Mouse (Mus musculus) layer of hippocampus, postnatal 14 days (tissue): ENCODE results near the gene Smpdl3b. TPM values are rescaled to one million over a fixed set of nuclear protein-coding genes. Genes with fewer than 3 reads are reported as not detected.

Experiments
- DNase-seq, 2 experiments: peaks; one replicate each; pipeline ENCODE4 v3.0.0; 2021 to 2022; ENCODE audit warnings: low spot score in 2 of 2, mixed read lengths in 1 of 2
- total RNA-seq, 2 experiments: library from RNA; stranded (reverse); gene quantifications; 2 replicates each; pipeline ENCODE4 v1.2.3; 2021

Gene Smpdl3b
- total RNA-seq, 2 experiments from 2014 or later = 1.0 to 1.2 TPM

DNA sequence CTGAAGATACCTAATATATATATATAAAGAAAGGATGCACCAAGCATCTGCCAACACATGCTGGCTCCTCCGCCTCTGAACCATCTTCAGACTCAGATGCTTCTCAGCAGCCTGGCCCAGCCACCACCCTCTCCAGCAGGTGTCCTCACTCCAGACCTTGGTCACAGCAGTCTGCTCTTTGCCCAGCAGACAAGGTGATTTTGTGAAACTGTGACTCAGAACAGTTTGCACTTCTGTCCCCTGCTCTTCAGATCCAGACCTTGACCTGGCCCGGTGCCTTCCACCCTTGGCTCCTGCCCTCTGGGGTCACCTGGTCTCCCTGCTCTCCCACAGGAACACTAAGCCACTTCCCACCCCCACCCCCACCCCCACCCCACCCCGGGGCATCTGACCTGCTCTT lies 21.2 kb downstream of the Smpdl3b start:
- no peak for DNase-seq

DNA sequence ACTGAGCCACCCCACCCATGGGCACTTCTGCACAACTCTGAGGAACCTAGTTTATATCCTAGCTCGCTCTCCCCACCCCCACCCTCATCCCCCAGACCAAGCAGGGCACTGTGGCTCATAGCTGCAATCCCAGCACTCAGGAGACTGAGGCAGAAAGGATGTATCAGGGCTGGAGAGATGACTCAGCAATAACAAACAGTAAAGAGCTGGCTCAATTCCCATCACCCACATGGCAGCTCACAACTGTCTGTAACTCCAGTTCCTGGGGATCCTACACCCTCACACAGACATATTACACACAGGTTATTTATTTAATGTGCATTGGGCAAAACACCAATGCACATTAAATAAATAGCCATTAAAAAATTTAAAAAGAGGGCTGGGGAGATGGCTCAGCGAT lies 21.7 kb downstream of the Smpdl3b start:
- DNase-seq = no peak

GRCm38 (mm10) chr4:132734766-132735165 lies 22.3 kb downstream of the Smpdl3b start:
- no peak for DNase-seq

GRCm38 (mm10) chr4:132733071-132733770 lies 23.8 kb downstream of the Smpdl3b start:
- no peak for DNase-seq

GRCm38 (mm10) chr4:132732148-132732684 lies 24.8 kb downstream of the Smpdl3b start, which contains the start of gene Xkr8:
Xkr8 (minus strand) TSS chr4:132732546.
- DNase-seq = peak; percentile 63 to 69

GRCm38 (mm10) chr4:132731616-132732015 lies 25.4 kb downstream of the Smpdl3b start:
- DNase-seq = no peak

DNA sequence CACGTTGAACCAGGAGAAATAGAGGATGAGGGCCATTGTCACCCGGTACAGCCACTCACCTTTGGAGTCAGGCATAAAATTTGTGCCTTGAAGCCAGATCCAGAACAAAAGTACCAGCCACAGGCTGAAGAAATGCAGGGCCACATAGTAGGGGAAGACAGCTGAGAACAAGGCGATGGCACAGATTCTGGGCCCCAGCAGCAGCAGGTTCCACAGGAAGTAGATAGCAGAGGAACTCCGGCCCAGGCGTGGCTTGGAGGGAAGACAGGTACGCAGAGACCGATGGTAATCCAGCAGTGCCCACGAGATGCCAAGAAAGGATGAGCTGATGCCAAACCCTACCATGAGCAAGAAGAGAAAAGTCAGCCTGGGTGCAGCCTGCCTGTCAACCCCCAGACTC lies 28.8 kb downstream of the Smpdl3b start:
- no peak for DNase-seq

- DNase-seq = no peak
Measured at GRCm38 (mm10) chr4:132718251-132718650, 38.8 kb downstream of the Smpdl3b start.

DNA sequence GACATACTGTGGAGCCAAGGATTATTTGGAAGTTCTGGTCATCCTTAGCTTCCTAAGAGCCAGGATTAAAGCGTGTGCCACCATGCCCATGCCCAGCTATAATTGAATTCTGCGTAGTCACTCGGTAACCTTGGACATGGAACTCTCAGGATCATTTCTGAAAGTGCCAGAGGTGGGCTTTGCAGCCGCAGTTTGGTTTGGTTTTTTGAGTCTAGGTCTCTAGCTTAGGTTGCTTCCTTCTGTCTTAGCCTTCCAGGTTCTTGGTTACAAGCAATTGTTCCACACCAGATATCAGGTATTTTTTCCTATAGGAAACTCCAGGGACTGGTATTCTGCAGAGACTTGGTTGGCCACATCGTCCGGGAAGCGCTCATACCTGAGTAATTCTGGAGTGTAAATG lies 43.9 kb downstream of the Smpdl3b start:
- no peak for DNase-seq

DNA sequence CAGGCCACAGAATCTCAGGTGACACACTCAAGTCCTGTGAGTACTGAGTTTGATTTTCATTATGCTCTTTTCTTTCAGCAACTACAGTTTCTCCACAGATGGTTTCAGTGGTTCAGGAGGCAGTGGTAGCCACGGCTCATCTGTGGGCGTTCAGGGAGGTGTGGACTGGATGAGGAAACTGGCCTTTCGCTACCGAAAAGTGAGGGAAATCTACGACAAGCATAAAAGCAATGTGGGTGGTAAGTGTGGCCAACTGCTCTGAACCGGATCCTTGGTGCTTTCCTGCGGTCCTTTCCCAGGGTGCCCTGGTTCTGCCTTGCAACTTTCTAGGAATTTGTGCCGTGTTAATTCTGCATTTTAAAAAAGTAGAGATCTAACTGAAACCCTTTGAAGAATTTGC lies 50.2 kb downstream of the Smpdl3b start:
- no peak for DNase-seq

GRCm38 (mm10) chr4:132702076-132702475 lies 55.0 kb downstream of the Smpdl3b start:
- no peak for DNase-seq

GRCm38 (mm10) chr4:132693366-132693765 lies 63.7 kb downstream of the Smpdl3b start:
- no peak for DNase-seq

- DNase-seq = no peak
Measured at GRCm38 (mm10) chr4:132689634-132690033, 67.4 kb downstream of the Smpdl3b start.

Other genes starting within 250 kb of the Smpdl3b start
- 10 to 100 TPM; 14.3 to 17.9 TPM for gene Sesn2, start 246.8 kb downstream of the Smpdl3b start, total RNA-seq
- gene Atpif1, start 223.6 kb downstream of the Smpdl3b start, total RNA-seq = 100 to 1,000 TPM; 584 to 591 TPM
- gene Dnajc8, start 221.7 kb downstream of the Smpdl3b start, total RNA-seq = 10 to 100 TPM; 83.2 to 84.5 TPM
- gene Ptafr, start 193.2 kb downstream of the Smpdl3b start, total RNA-seq = 1 to 10 TPM; 1.4 TPM
- gene Eya3, start 118.3 kb downstream of the Smpdl3b start, total RNA-seq = 10 to 100 TPM; 21.2 to 25.8 TPM
- gene Xkr8, start 24.7 kb downstream of the Smpdl3b start, total RNA-seq = 1 to 10 TPM; 1.7 to 2.3 TPM
- gene Rpa2, start 11.1 kb upstream of the Smpdl3b start, total RNA-seq = 10 to 100 TPM; 11.6 to 13.4 TPM
- under 1 TPM; 0.53 to 0.55 TPM for gene Themis2, start 39.1 kb upstream of the Smpdl3b start, total RNA-seq
- gene Ppp1r8, start 85.9 kb upstream of the Smpdl3b start, total RNA-seq = 10 to 100 TPM; 44.1 to 44.9 TPM
- gene Stx12, start 127.3 kb upstream of the Smpdl3b start, total RNA-seq = 100 to 1,000 TPM; 104 to 105 TPM
- gene Fam76a, start 165.3 kb upstream of the Smpdl3b start, total RNA-seq = 10 to 100 TPM; 32.4 to 34.6 TPM
- not detected for gene Fgr, start 216.8 kb upstream of the Smpdl3b start, total RNA-seq